Mouse (Mus musculus): ENCODE data around the gene Gm11237. TPM values are rescaled to one million over a fixed set of nuclear protein-coding genes. Genes with fewer than 3 reads are reported as not detected.
"Not testable (repeated sequence)": the region's sequence is repeated elsewhere in the genome, so short reads cannot be mapped to it uniquely, and the experiment has no call there.

Gene Gm11237
- not detected in 2 replicates for total RNA-seq (2017)

DNA sequence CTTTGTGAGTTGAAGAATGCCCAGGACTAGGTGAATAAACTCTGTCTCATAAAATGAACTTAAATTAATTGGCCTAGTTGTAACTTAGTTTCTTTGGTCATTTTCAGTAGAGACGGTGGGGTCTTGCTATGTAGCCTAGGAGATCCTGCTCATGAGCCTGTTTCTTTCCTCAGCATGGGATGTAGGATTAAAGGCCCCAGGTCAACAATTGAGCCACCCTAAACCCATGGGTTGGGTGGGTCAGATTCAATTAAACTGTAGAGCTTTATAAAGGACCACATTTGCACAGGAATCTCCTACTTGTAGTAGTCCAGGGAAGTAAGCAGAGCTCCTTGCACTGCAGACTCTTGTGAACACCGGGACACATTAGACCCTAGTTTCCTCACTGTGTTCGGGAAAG is at the start of gene Gm11237:
Gene Gm11237, plus strand, starts transcription at position 301 of the 400 bp plus-strand sequence.
- ATAC-seq (ENCODE audit: extremely low read depth, insufficient number of reproducible peaks, low FRiP score, poor library complexity, severe bottlenecking), result not testable (repeated sequence)

DNA sequence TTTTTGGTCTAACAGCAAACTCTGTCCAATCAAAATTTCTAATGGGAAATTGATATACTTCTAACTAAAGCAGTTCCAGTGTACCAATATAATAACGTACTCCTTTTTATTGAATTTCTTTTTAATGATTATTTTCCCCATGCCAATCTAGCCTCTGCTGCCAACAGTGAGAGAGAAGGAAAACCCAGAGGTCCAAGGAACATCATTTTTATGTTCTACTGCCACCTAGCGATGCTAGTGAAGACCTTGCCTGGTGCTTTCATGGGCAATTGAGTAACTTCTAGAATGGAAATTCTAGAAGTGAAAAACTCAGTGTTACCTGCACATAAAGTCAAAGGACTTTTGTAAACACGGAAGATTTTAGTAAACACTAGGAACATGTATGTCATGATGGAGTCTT is 23.5 kb upstream of the Gm11237 start:
- no peak for ATAC-seq (ENCODE audit: extremely low read depth, insufficient number of reproducible peaks, low FRiP score, poor library complexity, severe bottlenecking)

DNA sequence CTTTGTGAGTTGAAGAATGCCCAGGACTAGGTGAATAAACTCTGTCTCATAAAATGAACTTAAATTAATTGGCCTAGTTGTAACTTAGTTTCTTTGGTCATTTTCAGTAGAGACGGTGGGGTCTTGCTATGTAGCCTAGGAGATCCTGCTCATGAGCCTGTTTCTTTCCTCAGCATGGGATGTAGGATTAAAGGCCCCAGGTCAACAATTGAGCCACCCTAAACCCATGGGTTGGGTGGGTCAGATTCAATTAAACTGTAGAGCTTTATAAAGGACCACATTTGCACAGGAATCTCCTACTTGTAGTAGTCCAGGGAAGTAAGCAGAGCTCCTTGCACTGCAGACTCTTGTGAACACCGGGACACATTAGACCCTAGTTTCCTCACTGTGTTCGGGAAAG is 15.2 kb upstream of the Gm11237 start, which contains the start of gene Gm11238:
Gene Gm11238, plus strand, starts transcription at position 301 of the 400 bp plus-strand sequence.
- not testable (repeated sequence) for ATAC-seq (ENCODE audit: extremely low read depth, insufficient number of reproducible peaks, low FRiP score, poor library complexity, severe bottlenecking)

DNA sequence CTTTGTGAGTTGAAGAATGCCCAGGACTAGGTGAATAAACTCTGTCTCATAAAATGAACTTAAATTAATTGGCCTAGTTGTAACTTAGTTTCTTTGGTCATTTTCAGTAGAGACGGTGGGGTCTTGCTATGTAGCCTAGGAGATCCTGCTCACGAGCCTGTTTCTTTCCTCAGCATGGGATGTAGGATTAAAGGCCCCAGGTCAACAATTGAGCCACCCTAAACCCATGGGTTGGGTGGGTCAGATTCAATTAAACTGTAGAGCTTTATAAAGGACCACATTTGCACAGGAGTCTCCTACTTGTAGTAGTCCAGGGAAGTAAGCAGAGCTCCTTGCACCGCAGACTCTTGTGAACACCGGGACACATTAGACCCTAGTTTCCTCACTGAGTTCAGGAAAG is 15.0 kb downstream of the Gm11237 start, which contains the start of gene Gm11236:
Gene Gm11236, plus strand, starts transcription at position 301 of the 400 bp plus-strand sequence.
- ATAC-seq (ENCODE audit: extremely low read depth, insufficient number of reproducible peaks, low FRiP score, poor library complexity, severe bottlenecking), result not testable (repeated sequence)

DNA sequence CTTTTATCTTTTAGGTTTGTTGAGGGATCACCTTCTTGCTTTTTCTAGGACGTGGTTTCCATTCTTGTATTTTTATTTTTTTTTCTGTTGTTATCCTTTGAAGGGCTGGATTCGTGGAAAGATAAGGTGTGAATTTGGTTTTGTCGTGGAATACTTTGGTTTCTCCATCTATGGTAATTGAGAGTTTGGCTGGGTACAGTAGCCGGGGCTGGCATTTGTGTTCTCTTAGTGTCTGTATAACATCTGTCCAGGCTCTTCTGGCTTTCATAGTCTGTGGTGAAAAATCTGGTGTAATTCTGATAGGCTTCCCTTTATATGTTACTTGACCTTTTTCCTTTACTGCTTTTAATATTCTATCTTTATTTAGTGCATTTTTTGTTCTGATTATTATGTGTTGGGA is 39.1 kb downstream of the Gm11237 start:
- not testable (repeated sequence) for ATAC-seq (ENCODE audit: extremely low read depth, insufficient number of reproducible peaks, low FRiP score, poor library complexity, severe bottlenecking)

DNA sequence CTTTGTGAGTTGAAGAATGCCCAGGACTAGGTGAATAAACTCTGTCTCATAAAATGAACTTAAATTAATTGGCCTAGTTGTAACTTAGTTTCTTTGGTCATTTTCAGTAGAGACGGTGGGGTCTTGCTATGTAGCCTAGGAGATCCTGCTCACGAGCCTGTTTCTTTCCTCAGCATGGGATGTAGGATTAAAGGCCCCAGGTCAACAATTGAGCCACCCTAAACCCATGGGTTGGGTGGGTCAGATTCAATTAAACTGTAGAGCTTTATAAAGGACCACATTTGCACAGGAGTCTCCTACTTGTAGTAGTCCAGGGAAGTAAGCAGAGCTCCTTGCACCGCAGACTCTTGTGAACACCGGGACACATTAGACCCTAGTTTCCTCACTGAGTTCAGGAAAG is 45.3 kb downstream of the Gm11237 start, which contains the start of gene Gm11239:
Gene Gm11239, plus strand, starts transcription at position 301 of the 400 bp plus-strand sequence.
- ATAC-seq (ENCODE audit: extremely low read depth, insufficient number of reproducible peaks, low FRiP score, poor library complexity, severe bottlenecking), result not testable (repeated sequence)

Other genes starting within 250 kb of the Gm11237 start
- gene Gm11487, start 217.9 kb upstream of the Gm11237 start, total RNA-seq (2017), result not detected in 2 replicates
- gene Gm11238, start 15.1 kb upstream of the Gm11237 start, total RNA-seq (2017), result not detected in 2 replicates
- not detected in 2 replicates for gene Gm11236, start 15.1 kb downstream of the Gm11237 start, total RNA-seq (2017)
- not detected in 2 replicates for gene Gm11239, start 45.4 kb downstream of the Gm11237 start, total RNA-seq (2017)
- not detected in 2 replicates for gene Gm428, start 60.5 kb downstream of the Gm11237 start, total RNA-seq (2017)
- not detected in 2 replicates for gene Rasef, start 168.0 kb downstream of the Gm11237 start, total RNA-seq (2017)